Mouse (Mus musculus) c-Kit-positive CD71-positive TER-119-positive erythroid progenitor cells, embryonic 14.5 days (primary cell): ENCODE results near the gene Cep57.
"Not testable (repeated sequence)": the region's sequence is repeated elsewhere in the genome, so short reads cannot be mapped to it uniquely, and the experiment has no call there.

Experiments
- DNase-seq: peaks from one replicate; pipeline ENCODE4 v3.0.0-alpha.2; 2013; ENCODE audit warnings: low spot score

Cep57 gene

GRCm38 (mm10) chr9:13794302-13794701 is 32.6 kb downstream of the Cep57 start:
- DNase-seq = no peak

GRCm38 (mm10) chr9:13790864-13791263 is 36.0 kb downstream of the Cep57 start:
- not testable (repeated sequence) for DNase-seq

GRCm38 (mm10) chr9:13781985-13782384 is 44.9 kb downstream of the Cep57 start:
- no peak for DNase-seq

- no peak for DNase-seq
Observed at GRCm38 (mm10) chr9:13774732-13775131, 52.2 kb downstream of the Cep57 start.

- no peak for DNase-seq
Observed at GRCm38 (mm10) chr9:13766570-13766969, 60.3 kb downstream of the Cep57 start.

GRCm38 (mm10) chr9:13765624-13766023 is 61.3 kb downstream of the Cep57 start:
- no peak for DNase-seq

GRCm38 (mm10) chr9:13760430-13760829 is 66.5 kb downstream of the Cep57 start:
- DNase-seq = no peak
